Mouse (Mus musculus): ENCODE measurements around the gene Bax. TPM values are rescaled to one million over a fixed set of nuclear protein-coding genes. Genes with fewer than 3 reads are reported as not detected.
A peak's percentile ranks its signal among the peaks of the same experiment; 100 is the strongest.

Bax gene
- polyA plus RNA-seq, 1 experiment from 2014 or later = 72.6 TPM

GRCm38 (mm10) chr7:45433835-45434202, 32.9 kb downstream of the Bax start:
- WGBS (ENCODE audit: missing documents) = 0% methylated on average over 7 of the region's 7 CpGs
- peaks cover 7% of the 10 kb centered on the region; the same call in 1 of the 2 replicates for H3K36me3 ChIP-seq (ENCODE audit: inconsistent target)

GRCm38 (mm10) chr7:45426556-45426955, 40.1 kb downstream of the Bax start:
- Histone ChIP-seq H3K4me3 (ENCODE audit: inconsistent target) (no peak overlapping the region), H3K27ac (no peak overlapping the region), H3K36me3 (ENCODE audit: inconsistent target) (peaks cover 65% of the 10 kb centered on the region; the same call in 1 of the 2 replicates), H3K79me2 (ENCODE audit: inconsistent target) (peaks cover 20% of the 10 kb centered on the region)
- 95% methylated on average over 8 of the region's 8 CpGs for WGBS (ENCODE audit: missing documents)

More at GRCm38 (mm10) chr7:45433835-45434202, 32.9 kb downstream of the Bax start:
- Histone ChIP-seq H3K79me2 (ENCODE audit: inconsistent target) (peaks cover 44% of the 10 kb centered on the region), H3K27ac (peak overlapping the region; percentile 68), H3K4me3 (ENCODE audit: inconsistent target) (peak overlapping the region; percentile 99)

- Histone ChIP-seq H3K4me3 (ENCODE audit: inconsistent target) (no peak overlapping the region), H3K79me2 (ENCODE audit: inconsistent target) (no peaks in the 10 kb centered on the region), H3K27ac (no peak overlapping the region), H3K36me3 (ENCODE audit: inconsistent target) (peaks cover 42% of the 10 kb centered on the region; the same call in 1 of the 2 replicates)
- 99% methylated on average over 14 of the region's 14 CpGs for WGBS (ENCODE audit: missing documents)
Observed at GRCm38 (mm10) chr7:45421194-45421593, 45.5 kb downstream of the Bax start.

- no peak within 1 kb of the TSS for H3K27ac ChIP-seq
- WGBS (ENCODE audit: missing documents) = 89% methylated on average over 6 of the region's 6 CpGs
- no peak within 1 kb of the TSS for H3K4me3 ChIP-seq (ENCODE audit: inconsistent target)
- peaks cover 41% of the 10 kb centered on the region; the same call in 1 of the 2 replicates for H3K36me3 ChIP-seq (ENCODE audit: inconsistent target)
- no peaks in the 10 kb centered on the region for H3K79me2 ChIP-seq (ENCODE audit: inconsistent target)
Observed at GRCm38 (mm10) chr7:45420615-45420919, 46.1 kb downstream of the Bax start, which contains the start of gene Lhb. Gene Lhb, plus strand, starts transcription at chr7:45420820.

GRCm38 (mm10) chr7:45419859-45420614, 46.7 kb downstream of the Bax start:
- 59% methylated on average over 24 of the region's 27 CpGs for WGBS (ENCODE audit: missing documents)
- Histone ChIP-seq H3K79me2 (ENCODE audit: inconsistent target) (no peaks in the 10 kb centered on the region), H3K27ac (no peak overlapping the region), H3K36me3 (ENCODE audit: inconsistent target) (peaks cover 36% of the 10 kb centered on the region; the same call in 1 of the 2 replicates), H3K4me3 (ENCODE audit: inconsistent target) (no peak overlapping the region)

GRCm38 (mm10) chr7:45417962-45418492, 48.7 kb downstream of the Bax start:
- Histone ChIP-seq H3K4me3 (ENCODE audit: inconsistent target) (no peak overlapping the region), H3K79me2 (ENCODE audit: inconsistent target) (no peaks in the 10 kb centered on the region)
- 9% methylated on average over 13 of the region's 13 CpGs for WGBS (ENCODE audit: missing documents)

DNA sequence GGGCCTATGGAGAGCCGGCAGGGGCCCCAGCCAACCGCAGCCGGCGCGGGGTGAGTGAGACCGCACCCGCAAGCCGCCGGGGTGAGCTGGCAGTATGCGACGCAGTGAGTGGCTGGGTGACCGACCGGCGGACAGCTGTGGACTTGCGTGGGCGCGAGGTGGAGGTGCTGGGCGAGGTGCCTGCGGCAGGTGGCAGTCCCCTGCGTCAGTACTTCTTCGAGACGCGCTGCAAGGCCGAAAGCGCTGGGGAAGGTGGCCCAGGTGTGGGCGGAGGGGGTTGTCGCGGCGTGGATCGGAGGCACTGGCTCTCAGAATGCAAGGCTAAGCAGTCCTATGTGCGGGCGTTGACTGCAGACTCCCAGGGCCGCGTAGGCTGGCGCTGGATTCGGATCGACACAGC, 51.1 kb downstream of the Bax start:
- 7% methylated on average over 37 of the region's 37 CpGs for WGBS (ENCODE audit: missing documents)
- H3K79me2 ChIP-seq (ENCODE audit: inconsistent target) = no peaks in the 10 kb centered on the region

More at GRCm38 (mm10) chr7:45417962-45418492, 48.7 kb downstream of the Bax start:
- peaks cover 16% of the 10 kb centered on the region; the same call in 1 of the 2 replicates for H3K36me3 ChIP-seq (ENCODE audit: inconsistent target)
- H3K27ac ChIP-seq = no peak overlapping the region

GRCm38 (mm10) chr7:45414740-45415224, 51.9 kb downstream of the Bax start:
- Histone ChIP-seq H3K36me3 (ENCODE audit: inconsistent target) (no peaks in the 10 kb centered on the region), H3K4me3 (ENCODE audit: inconsistent target) (no peak overlapping the region), H3K79me2 (ENCODE audit: inconsistent target) (no peaks in the 10 kb centered on the region), H3K27ac (no peak overlapping the region)
- 16% methylated on average over 12 of the region's 12 CpGs for whole genome bisulfite sequencing (ENCODE audit: missing documents)

More for the DNA sequence above, 51.1 kb downstream of the Bax start:
- Histone ChIP-seq H3K4me3 (ENCODE audit: inconsistent target) (no peak overlapping the region), H3K27ac (no peak overlapping the region), H3K36me3 (ENCODE audit: inconsistent target) (no peaks in the 10 kb centered on the region)

DNA sequence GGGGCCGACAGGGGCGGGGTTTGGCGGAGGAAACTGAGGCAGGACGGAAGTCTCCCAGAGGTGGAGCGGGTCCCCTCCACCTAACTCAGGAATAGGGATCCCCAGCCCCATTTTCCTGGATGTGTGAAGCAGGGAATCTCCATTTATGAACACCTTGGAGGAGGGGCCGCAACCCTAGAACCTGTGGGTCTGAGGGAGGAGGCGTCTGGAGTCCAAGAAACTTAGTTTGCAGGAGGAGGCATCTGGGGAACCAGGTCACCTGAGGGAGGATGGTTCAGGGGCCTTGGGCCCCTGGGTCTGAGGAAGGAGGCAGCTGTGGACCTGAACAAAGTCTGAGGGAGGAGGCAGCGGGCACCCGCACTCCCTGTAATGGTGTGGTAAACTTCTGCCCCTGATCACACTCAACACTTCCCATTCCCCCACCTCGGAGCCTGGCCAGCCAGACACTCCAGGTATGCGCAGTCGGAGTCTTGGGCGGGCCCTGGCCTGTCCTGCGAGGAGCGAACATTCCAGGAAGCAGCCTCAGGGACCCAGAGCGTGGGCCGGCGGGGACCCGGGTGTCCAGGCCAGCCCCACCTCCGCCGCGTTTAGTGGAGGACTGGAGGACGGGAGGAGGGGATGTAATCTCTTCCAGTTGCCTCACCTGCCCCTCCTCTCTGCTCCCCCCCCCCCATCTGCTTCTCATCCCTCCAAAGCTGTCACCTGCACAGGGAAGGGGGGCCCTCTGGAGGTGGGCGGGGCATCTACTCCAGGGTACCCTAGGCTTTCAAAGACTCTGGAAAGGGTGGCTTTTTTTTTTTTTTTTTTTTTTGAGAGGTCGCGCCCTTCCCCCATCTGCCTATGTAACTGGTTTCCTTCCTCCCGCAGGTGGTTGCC, 52.6 kb downstream of the Bax start:
- Histone ChIP-seq H3K4me3 (ENCODE audit: inconsistent target) (no peak overlapping the region), H3K36me3 (ENCODE audit: inconsistent target) (no peaks in the 10 kb centered on the region), H3K27ac (no peak overlapping the region), H3K79me2 (ENCODE audit: inconsistent target) (no peaks in the 10 kb centered on the region)
- WGBS (ENCODE audit: missing documents) = 3% methylated on average over 20 of the region's 27 CpGs

GRCm38 (mm10) chr7:45413113-45413863, 53.4 kb downstream of the Bax start, which contains the start of gene Ntf5:
Gene Ntf5, plus strand, starts transcription at chr7:45413695.
- Histone ChIP-seq H3K4me3 (ENCODE audit: inconsistent target) (no peak within 1 kb of the TSS), H3K36me3 (ENCODE audit: inconsistent target) (no peaks in the 10 kb centered on the region), H3K27ac (no peak within 1 kb of the TSS), H3K79me2 (ENCODE audit: inconsistent target) (no peaks in the 10 kb centered on the region)
- 8% methylated on average over 37 of the region's 45 CpGs for WGBS (ENCODE audit: missing documents)

GRCm38 (mm10) chr7:45412421-45412820, 54.3 kb downstream of the Bax start:
- no peaks in the 10 kb centered on the region for H3K79me2 ChIP-seq (ENCODE audit: inconsistent target)
- H3K27ac ChIP-seq = no peak overlapping the region
- H3K36me3 ChIP-seq (ENCODE audit: inconsistent target) = no peaks in the 10 kb centered on the region
- no peak overlapping the region for H3K4me3 ChIP-seq (ENCODE audit: inconsistent target)
- 68% methylated on average over 2 of the region's 2 CpGs for WGBS (ENCODE audit: missing documents)
